Mouse (Mus musculus): ENCODE measurements at regions not wholly inside any gene's neighbourhood (a gene's known extent, or its start where the extent isn't known, plus 50 kb on each side); places are given as distances from the start of the nearest gene placed in this dataset.
A peak's percentile ranks its signal among the peaks of the same experiment; 100 is the strongest.

- WGBS: 71% methylated on average over 1 of the region's 1 CpGs
- no peak overlapping the region for H3K27ac ChIP-seq (ENCODE audit: low read length)
- no peak for ATAC-seq (ENCODE audit: insufficient read depth, low FRiP score)
Measured at GRCm38 (mm10) chr1:121074569-121074968, 257.8 kb downstream of the Insig2 start.

DNA sequence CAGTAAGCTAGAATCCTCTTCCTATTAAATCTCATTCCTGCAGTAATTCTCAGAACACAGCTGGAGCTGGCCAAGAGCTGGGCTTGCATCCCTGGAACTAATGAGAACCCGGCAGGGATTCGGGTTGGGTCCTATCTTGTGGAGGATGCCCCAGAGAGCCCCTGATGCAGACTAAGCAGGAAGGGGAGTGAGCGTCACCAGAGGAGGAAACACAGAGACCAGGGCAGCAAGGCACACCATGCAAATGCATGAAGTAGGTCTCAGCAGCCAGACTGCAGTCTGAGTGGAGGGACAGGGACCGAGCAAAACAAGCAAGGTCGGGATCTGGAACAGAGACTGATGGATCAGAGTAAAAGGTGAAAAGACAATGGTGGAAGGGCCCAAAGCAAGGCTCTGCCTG lies 249.6 kb downstream of the Insig2 start:
- H3K27me3 ChIP-seq (ENCODE audit: control insufficient read depth, insufficient read depth, low read length): no peaks in the 10 kb centered on the region
- H3K4me1 ChIP-seq (ENCODE audit: control insufficient read depth, insufficient read depth, low read length): no peaks in the 10 kb centered on the region
- no peak overlapping the region for H3K9ac ChIP-seq (ENCODE audit: low read length)
- ATAC-seq (ENCODE audit: insufficient read depth, low FRiP score): no peak
- no peak overlapping the region for H3K27ac ChIP-seq (ENCODE audit: low read length)
- no peak overlapping the region for H3K4me2 ChIP-seq (ENCODE audit: low read depth, low read length)
- 38% methylated on average over 5 of the region's 5 CpGs for WGBS
- no peak overlapping the region for H3K4me3 ChIP-seq (replicated peaks; ENCODE audit: low read length)
- H3K9me3 ChIP-seq (replicated peaks; ENCODE audit: control insufficient read depth, low read length): no peaks in the 10 kb centered on the region
- H3K36me3 ChIP-seq (ENCODE audit: control insufficient read depth, insufficient read depth, low read length): no peaks in the 10 kb centered on the region

More at GRCm38 (mm10) chr1:121074569-121074968, 257.8 kb downstream of the Insig2 start:
- Histone ChIP-seq H3K27me3 (ENCODE audit: control insufficient read depth, insufficient read depth, low read length) (no peaks in the 10 kb centered on the region), H3K4me2 (ENCODE audit: low read depth, low read length) (no peak overlapping the region), H3K4me3 (replicated peaks; ENCODE audit: low read length) (no peak overlapping the region), H3K9me3 (replicated peaks; ENCODE audit: control insufficient read depth, low read length) (no peaks in the 10 kb centered on the region), H3K4me1 (ENCODE audit: control insufficient read depth, insufficient read depth, low read length) (no peaks in the 10 kb centered on the region), H3K36me3 (ENCODE audit: control insufficient read depth, insufficient read depth, low read length) (no peaks in the 10 kb centered on the region), H3K9ac (ENCODE audit: low read length) (no peak overlapping the region)

DNA sequence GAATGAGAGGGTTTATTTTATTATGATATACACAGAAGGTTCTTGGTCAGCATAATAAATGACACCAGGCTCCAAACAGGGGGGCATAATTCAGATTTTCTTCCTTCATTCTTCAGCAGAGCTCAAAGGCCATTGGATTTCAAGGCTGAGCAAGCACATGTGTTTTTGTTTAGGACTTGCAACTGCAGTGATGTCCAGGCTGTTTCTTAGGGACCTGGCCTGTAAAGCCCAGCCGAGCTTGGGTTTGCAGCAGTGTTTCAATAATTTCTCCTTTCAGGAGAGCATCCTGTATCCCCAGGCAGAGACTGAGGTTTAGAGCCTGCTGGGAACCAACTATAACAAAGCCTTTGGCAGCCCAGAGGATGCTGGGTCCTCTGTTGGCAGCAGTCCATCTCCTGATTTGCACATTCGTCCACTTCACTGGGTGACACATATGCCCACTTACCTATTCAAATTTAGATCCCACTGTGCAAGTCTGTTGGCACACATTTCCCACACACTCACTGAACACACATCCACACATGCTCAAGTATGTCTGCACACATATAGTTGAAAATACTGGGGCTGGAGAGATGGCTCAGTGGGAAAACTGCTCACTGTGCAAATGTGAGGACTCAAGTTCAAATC lies 247.2 kb downstream of the Insig2 start:
- no peak overlapping the region for H3K4me3 ChIP-seq (replicated peaks; ENCODE audit: low read length)
- 54% methylated on average over 2 of the region's 2 CpGs for WGBS
- no peaks in the 10 kb centered on the region for H3K36me3 ChIP-seq (ENCODE audit: control insufficient read depth, insufficient read depth, low read length)
- ATAC-seq (ENCODE audit: insufficient read depth, low FRiP score): no peak
- no peak overlapping the region for H3K27ac ChIP-seq (ENCODE audit: low read length)
- H3K9me3 ChIP-seq (replicated peaks; ENCODE audit: control insufficient read depth, low read length): no peaks in the 10 kb centered on the region
- no peak overlapping the region for H3K9ac ChIP-seq (ENCODE audit: low read length)
- H3K27me3 ChIP-seq (ENCODE audit: control insufficient read depth, insufficient read depth, low read length): no peaks in the 10 kb centered on the region
- no peaks in the 10 kb centered on the region for H3K4me1 ChIP-seq (ENCODE audit: control insufficient read depth, insufficient read depth, low read length)
- H3K4me2 ChIP-seq (ENCODE audit: low read depth, low read length): no peak overlapping the region

DNA sequence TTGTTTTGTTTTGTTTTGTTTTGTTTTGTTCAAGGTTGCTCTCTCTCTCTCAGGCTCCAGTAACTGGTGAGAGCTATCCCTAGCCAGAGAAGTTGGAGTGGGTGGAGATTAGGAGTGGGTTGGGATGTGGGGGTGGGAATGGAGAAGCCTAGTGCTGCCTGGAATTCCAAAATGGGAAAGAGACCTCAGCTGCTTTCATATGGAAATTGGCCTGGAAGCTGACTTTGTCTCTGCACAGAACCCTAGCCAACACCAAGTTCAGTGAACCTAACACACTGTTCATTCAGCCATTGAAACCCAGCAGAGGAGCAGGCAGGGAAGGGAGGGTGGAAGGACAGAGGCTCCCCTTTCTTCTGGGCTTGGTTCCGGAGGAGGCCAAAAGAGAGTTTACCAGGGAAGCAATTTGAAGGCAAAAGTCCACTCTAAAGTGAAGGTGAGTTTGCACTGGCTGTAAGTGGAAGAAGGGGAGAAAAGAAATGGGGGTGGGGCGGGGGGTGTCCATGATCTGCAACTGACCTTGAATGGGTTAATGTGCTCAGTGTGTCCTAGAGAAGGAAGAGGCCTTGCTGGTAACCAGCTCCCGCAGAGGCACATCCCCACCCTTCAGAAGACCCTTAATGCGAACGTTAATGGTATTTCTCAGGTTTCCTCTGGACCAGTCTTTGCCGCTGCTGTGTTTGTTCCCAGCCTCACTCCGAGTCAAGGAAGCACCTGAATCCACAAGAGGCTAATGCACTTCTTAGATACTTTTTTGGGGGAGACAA lies 245.1 kb downstream of the Insig2 start:
- H3K36me3 ChIP-seq (ENCODE audit: control insufficient read depth, insufficient read depth, low read length): no peaks in the 10 kb centered on the region
- ATAC-seq (ENCODE audit: insufficient read depth, low FRiP score): no peak
- no peaks in the 10 kb centered on the region for H3K4me1 ChIP-seq (ENCODE audit: control insufficient read depth, insufficient read depth, low read length)
- H3K9me3 ChIP-seq (replicated peaks; ENCODE audit: control insufficient read depth, low read length): no peaks in the 10 kb centered on the region
- H3K9ac ChIP-seq (ENCODE audit: low read length): no peak overlapping the region
- H3K4me3 ChIP-seq (replicated peaks; ENCODE audit: low read length): no peak overlapping the region
- H3K27me3 ChIP-seq (ENCODE audit: control insufficient read depth, insufficient read depth, low read length): no peaks in the 10 kb centered on the region
- 33% methylated on average over 7 of the region's 7 CpGs for WGBS
- H3K27ac ChIP-seq (ENCODE audit: low read length): no peak overlapping the region
- no peak overlapping the region for H3K4me2 ChIP-seq (ENCODE audit: low read depth, low read length)

DNA sequence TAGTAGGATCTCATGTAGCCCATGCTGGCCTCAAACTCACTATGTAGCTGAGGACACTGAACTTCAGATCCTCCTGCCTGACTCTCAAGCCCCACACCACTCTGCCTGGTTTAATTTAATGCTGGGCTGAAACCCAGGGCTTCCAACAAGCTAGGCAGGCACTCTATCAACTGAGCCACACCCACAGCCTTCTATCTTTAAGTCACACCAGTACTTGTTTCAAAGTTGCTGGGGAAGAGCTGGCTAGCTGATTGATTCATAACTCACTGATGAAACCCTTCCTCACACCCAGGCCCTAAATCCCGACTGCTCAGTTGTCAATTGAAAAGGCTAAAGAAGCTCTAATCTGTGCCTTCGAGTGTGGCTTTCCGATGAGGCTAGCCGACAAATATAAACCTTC lies 241.8 kb downstream of the Insig2 start:
- Histone ChIP-seq H3K9ac (ENCODE audit: low read length) (no peak overlapping the region), H3K9me3 (replicated peaks; ENCODE audit: control insufficient read depth, low read length) (no peaks in the 10 kb centered on the region), H3K4me2 (ENCODE audit: low read depth, low read length) (no peak overlapping the region), H3K27me3 (ENCODE audit: control insufficient read depth, insufficient read depth, low read length) (no peaks in the 10 kb centered on the region), H3K27ac (ENCODE audit: low read length) (no peak overlapping the region), H3K4me1 (ENCODE audit: control insufficient read depth, insufficient read depth, low read length) (no peaks in the 10 kb centered on the region), H3K36me3 (ENCODE audit: control insufficient read depth, insufficient read depth, low read length) (no peaks in the 10 kb centered on the region), H3K4me3 (replicated peaks; ENCODE audit: low read length) (no peak overlapping the region)
- ATAC-seq (ENCODE audit: insufficient read depth, low FRiP score): no peak
- 79% methylated on average over 4 of the region's 4 CpGs for WGBS

DNA sequence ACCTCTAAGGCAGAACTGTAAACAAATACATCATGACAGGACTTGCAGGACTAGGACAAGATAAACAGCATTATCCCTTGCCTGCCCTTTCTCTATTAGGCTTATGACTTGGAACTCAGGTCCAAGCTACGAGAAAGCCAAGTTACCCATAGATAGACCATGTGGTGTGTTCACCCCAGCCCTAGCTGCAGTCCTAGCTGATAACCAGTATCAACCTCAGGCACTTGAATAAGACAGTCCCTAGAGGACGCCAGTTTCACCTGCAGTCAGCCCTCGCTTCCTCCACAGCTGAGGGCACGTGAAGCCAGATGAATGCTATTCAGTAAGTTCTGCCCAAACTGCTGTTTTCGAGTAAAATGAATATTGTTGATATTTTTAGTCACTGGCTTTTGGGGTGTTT lies 239.5 kb downstream of the Insig2 start:
- no peaks in the 10 kb centered on the region for H3K9me3 ChIP-seq (replicated peaks; ENCODE audit: control insufficient read depth, low read length)
- H3K4me3 ChIP-seq (replicated peaks; ENCODE audit: low read length): no peak overlapping the region
- H3K27me3 ChIP-seq (ENCODE audit: control insufficient read depth, insufficient read depth, low read length): no peaks in the 10 kb centered on the region
- no peak overlapping the region for H3K9ac ChIP-seq (ENCODE audit: low read length)
- no peak for ATAC-seq (ENCODE audit: insufficient read depth, low FRiP score)
- H3K4me2 ChIP-seq (ENCODE audit: low read depth, low read length): no peak overlapping the region
- no peak overlapping the region for H3K27ac ChIP-seq (ENCODE audit: low read length)
- H3K4me1 ChIP-seq (ENCODE audit: control insufficient read depth, insufficient read depth, low read length): no peaks in the 10 kb centered on the region
- no peaks in the 10 kb centered on the region for H3K36me3 ChIP-seq (ENCODE audit: control insufficient read depth, insufficient read depth, low read length)
- WGBS: 58% methylated on average over 5 of the region's 5 CpGs

DNA sequence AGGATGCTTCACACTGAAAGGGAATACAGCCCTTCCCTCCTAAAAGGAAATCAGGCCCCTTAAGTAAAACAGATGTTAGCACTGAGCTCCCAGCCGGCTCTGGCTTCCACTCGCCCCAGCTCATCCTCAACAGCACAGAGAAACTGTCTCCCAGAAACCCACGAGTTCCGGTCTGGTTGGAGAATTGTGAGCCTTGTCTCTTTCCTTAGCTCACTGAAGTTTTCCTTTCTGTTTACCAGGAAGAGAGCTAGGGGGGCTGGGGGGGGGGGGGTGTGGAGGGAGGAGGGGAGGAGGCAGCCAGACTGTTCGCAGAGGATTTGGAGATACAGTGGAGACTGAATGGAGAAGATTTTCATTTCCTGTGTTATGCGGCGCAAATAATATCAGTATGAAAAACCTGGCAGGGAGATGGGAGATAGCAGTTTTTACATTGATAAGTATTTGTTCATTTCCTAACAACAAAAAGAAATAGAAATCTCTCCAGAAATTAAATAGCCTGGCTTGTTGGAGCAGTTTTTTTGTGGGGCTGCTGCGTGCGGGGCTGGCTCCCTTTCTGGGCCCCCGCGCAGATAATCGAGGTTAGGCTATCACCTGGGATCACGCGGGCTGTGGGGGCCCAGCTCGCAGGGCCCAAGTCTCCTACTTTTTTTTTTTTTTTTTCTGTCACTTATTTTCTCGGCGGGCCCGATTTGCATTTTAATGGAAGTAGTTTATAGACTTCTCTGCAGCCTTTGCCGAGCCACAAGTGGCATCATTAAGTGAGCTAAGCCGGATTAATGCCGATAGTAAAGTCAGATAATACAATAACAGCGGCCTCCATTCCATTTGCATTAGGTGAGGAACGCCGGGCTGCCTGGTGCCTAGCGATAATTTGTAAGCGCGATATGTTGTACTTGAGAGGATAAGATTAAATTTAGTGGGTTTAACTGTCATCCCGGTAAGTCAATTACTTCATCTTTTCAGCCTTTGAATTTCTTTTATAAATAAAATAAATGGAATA lies 235.5 kb downstream of the Insig2 start:
- no peaks in the 10 kb centered on the region for H3K27me3 ChIP-seq (ENCODE audit: control insufficient read depth, insufficient read depth, low read length)

DNA sequence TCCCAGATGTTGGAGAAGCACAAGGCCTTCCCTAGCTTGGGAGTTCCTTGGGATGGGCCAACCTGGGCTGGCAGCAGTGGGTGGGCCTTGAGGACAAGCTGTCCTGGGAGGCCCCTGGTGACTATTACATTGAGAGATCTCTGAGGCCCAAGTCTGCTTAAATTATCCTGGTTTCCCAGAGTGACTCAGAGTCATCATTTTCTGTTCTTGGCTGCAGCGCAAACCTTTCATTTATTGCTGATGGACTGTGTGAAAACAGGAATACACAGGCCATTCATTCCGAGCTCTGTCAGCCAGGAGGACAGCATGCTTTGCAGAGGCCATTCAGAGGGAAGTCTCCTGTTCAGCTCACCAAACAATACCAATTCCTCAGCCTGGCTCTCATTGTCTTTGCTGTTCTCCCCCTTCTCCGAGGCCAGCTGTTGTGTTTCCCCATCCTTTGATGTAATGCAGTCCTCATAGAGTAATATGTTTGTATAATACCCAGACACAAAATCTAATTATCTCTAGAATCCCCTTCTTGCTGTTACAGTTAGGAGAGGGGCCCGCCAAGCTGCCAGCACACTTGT lies 220.5 kb downstream of the Insig2 start:
- no peak overlapping the region for H3K4me2 ChIP-seq (ENCODE audit: low read depth, low read length)
- no peak overlapping the region for H3K4me3 ChIP-seq (replicated peaks; ENCODE audit: low read length)
- no peaks in the 10 kb centered on the region for H3K9me3 ChIP-seq (replicated peaks; ENCODE audit: control insufficient read depth, low read length)
- H3K36me3 ChIP-seq (ENCODE audit: control insufficient read depth, insufficient read depth, low read length): no peaks in the 10 kb centered on the region
- H3K27me3 ChIP-seq (ENCODE audit: control insufficient read depth, insufficient read depth, low read length): no peaks in the 10 kb centered on the region
- 0 out of 2 replicates have a peak, but pooled peaks cover 3% of the 10 kb centered on the region for H3K4me1 ChIP-seq (ENCODE audit: control insufficient read depth, insufficient read depth, low read length)
- 41% methylated on average over 4 of the region's 4 CpGs for WGBS
- peak; percentile 24; the same call in 1 of the 2 replicates for ATAC-seq (ENCODE audit: insufficient read depth, low FRiP score)
- no peak overlapping the region for H3K9ac ChIP-seq (ENCODE audit: low read length)
- peak overlapping the region; percentile 44 for H3K27ac ChIP-seq (ENCODE audit: low read length)

More for the DNA sequence above, 235.5 kb downstream of the Insig2 start:
- peak overlapping the region; percentile 56 for H3K4me2 ChIP-seq (ENCODE audit: low read depth, low read length)
- 0 out of 2 replicates have a peak, but pooled peaks have one; percentile 40 for ATAC-seq (ENCODE audit: insufficient read depth, low FRiP score)
- H3K4me1 ChIP-seq (ENCODE audit: control insufficient read depth, insufficient read depth, low read length): no peaks in the 10 kb centered on the region
- H3K36me3 ChIP-seq (ENCODE audit: control insufficient read depth, insufficient read depth, low read length): no peaks in the 10 kb centered on the region
- H3K9me3 ChIP-seq (replicated peaks; ENCODE audit: control insufficient read depth, low read length): no peaks in the 10 kb centered on the region
- WGBS: 6% methylated on average over 28 of the region's 28 CpGs
- peak overlapping the region; percentile 45 for H3K4me3 ChIP-seq (replicated peaks; ENCODE audit: low read length)
- peak overlapping the region; percentile 24 for H3K9ac ChIP-seq (ENCODE audit: low read length)
- no peak overlapping the region for H3K27ac ChIP-seq (ENCODE audit: low read length)
